Mouse (Mus musculus) c-Kit-positive CD71-positive TER-119-negative erythroid progenitor cells, embryonic 14.5 days (primary cell): ENCODE measurements at regions not wholly inside any gene's neighbourhood (a gene's known extent, or its start where the extent isn't known, plus 50 kb on each side); places are given as distances from the start of the nearest gene placed in this dataset.

Experiments used
- DNase-seq: peaks from one replicate; pipeline ENCODE4 v3.0.0-alpha.2; 2013; ENCODE audit warnings: low read depth

- DNase-seq: peak; percentile 11
These were observed 53.5 kb upstream of the Akr1e1 start for GRCm38 (mm10) chr13:4662336-4663101.
